ENCODE assay signal across 14 mouse cellular contexts in genomic region chr17:79781733-79782663, GRCm38 (mm10).
DNase-seq lines count a peak whose midpoint lies in the region; ATAC-seq lines count a peak whose summit lies in the region.
"Had no signal": no experiment of that assay in that cellular context is flagged by ENCODE, and none has a peak within 500 bp of the region (broad histone marks: within the 10 kb centered on the region; RNA-seq: fewer than 3 reads in every experiment).

No protein-coding gene starts in this region.

- intact Hi-C loops in gastrocnemius, postnatal 14 days (cut with DNase I; ENCODE audit: low total_unique reads) = no loop called here

- DNase-seq in urinary bladder, postnatal 14 days (ENCODE audit: low spot score) = peak; percentile 63
- no peak for DNase-seq in urinary bladder, postnatal 10 days (ENCODE audit: low spot score)
- peak; percentile 38 for DNase-seq in gastrocnemius, postnatal 14 days
- peak; percentile 61 to 67 for DNase-seq in kidney, postnatal 4 days
- DNase-seq in thymus, postnatal 10 days (ENCODE audit: low spot score in 2 of 2) = no peak
- no peak for DNase-seq in cerebellum, postnatal 10 days
- no peak for DNase-seq in left cerebral cortex, adult 8-10 months (ENCODE audit: low spot score in 2 of 2)
- DNase-seq: cerebellum, adult 9-11 months had no signal

- ATAC-seq in forebrain, embryonic 12.5 days (ENCODE audit: low FRiP score) = no peak
- ATAC-seq: intestine, embryonic 15.5 days; Patski had no signal

- no peak overlapping the region for H3K27ac ChIP-seq in forebrain, embryonic 12.5 days
- H3K27ac ChIP-seq: intestine, embryonic 15.5 days; liver, embryonic 14.5 days; neural tube, embryonic 12.5 days; stomach, embryonic 15.5 days had no signal

- no peaks in the 10 kb centered on the region for H3K4me1 ChIP-seq in forebrain, embryonic 12.5 days
- H3K4me1 ChIP-seq: neural tube, embryonic 12.5 days; stomach, embryonic 15.5 days had no signal

- H3K9me3 ChIP-seq in forebrain, embryonic 12.5 days = peaks cover 8% of the 10 kb centered on the region; the same call in 1 of the 2 replicates
- H3K9me3 ChIP-seq: intestine, embryonic 15.5 days; stomach, embryonic 15.5 days had no signal

- no peak overlapping the region for H3K4me2 ChIP-seq in forebrain, embryonic 12.5 days
- H3K4me2 ChIP-seq: intestine, embryonic 15.5 days; neural tube, embryonic 12.5 days; stomach, embryonic 15.5 days had no signal

- H3K36me3 ChIP-seq in forebrain, embryonic 12.5 days (replicated peaks) = no peaks in the 10 kb centered on the region
- H3K36me3 ChIP-seq: intestine, embryonic 15.5 days; neural tube, embryonic 12.5 days; stomach, embryonic 15.5 days had no signal

- no peak overlapping the region for H3K4me3 ChIP-seq in forebrain, embryonic 12.5 days (replicated peaks)
- H3K4me3 ChIP-seq: intestine, embryonic 15.5 days; neural tube, embryonic 12.5 days; stomach, embryonic 15.5 days had no signal

- no peaks in the 10 kb centered on the region for H3K27me3 ChIP-seq in forebrain, embryonic 12.5 days
- H3K27me3 ChIP-seq: intestine, embryonic 15.5 days; neural tube, embryonic 12.5 days; Patski; stomach, embryonic 15.5 days had no signal

- WGBS in forebrain, embryonic 12.5 days = 87% methylated on average over 13 of the region's 13 CpGs

- no peak overlapping the region for H3K9ac ChIP-seq in forebrain, embryonic 12.5 days
- H3K9ac ChIP-seq: intestine, embryonic 15.5 days; liver, embryonic 14.5 days; neural tube, embryonic 12.5 days; stomach, embryonic 15.5 days had no signal

Comparison
In these comparisons a context has a peak if more than half of its experiments do, and no peak if none do; other contexts are left out.
1. DNase-seq: peak in urinary bladder, postnatal 14 days (single experiment), gastrocnemius, postnatal 14 days (single experiment) and kidney, postnatal 4 days (2 of 2); none in urinary bladder, postnatal 10 days (single experiment), thymus, postnatal 10 days (0 of 2), cerebellum, postnatal 10 days (0 of 2) and left cerebral cortex, adult 8-10 months (0 of 2).